Mouse (Mus musculus) liver, postnatal 0 days (tissue): ENCODE measurements around the gene Rpl14. TPM values are rescaled to one million over a fixed set of nuclear protein-coding genes. Genes with fewer than 3 reads are reported as not detected.
A peak's percentile ranks its signal among the peaks of the same experiment; 100 is the strongest.

Experiments used
- ATAC-seq: fragments of 200-750 bp; cut with Nextera tagmentation; 2 replicates; pipeline ENCODE4 v1.8.0; 2017; ENCODE audit warnings: mild to moderate bottlenecking, moderate library complexity
- DNase-seq: peaks from one replicate; pipeline ENCODE4 v3.0.0-alpha.2; 2016
- H3K27ac ChIP-seq: fragments of 300-500 bp; sonication (generic); 2 replicates; pipeline ENCODE4 v1.5.1; 2014; ENCODE audit warnings: antibody characterized with exemption, moderate library complexity, mild to moderate bottlenecking, low read depth
- H3K27me3 ChIP-seq: fragments of 300-500 bp; sonication (generic); 2 replicates; pipeline ENCODE4 v1.6.1; 2014; ENCODE audit warnings: low read length, control low read depth, mixed read lengths; ENCODE audit not compliant: insufficient read depth
- H3K36me3 ChIP-seq: fragments of 300-500 bp; sonication (generic); replicated peaks from 2 replicates; pipeline ENCODE4 v1.6.1; 2014; ENCODE audit warnings: mild to moderate bottlenecking, control low read depth, low read length, moderate library complexity, mixed read lengths; ENCODE audit not compliant: insufficient read depth
- H3K4me1 ChIP-seq: fragments of 300-500 bp; sonication (generic); 2 replicates; pipeline ENCODE4 v1.6.1; 2014; ENCODE audit warnings: antibody characterized with exemption, mild to moderate bottlenecking, control low read depth; ENCODE audit not compliant: insufficient read depth
- H3K4me2 ChIP-seq: fragments of 300-500 bp; sonication (generic); 2 replicates; pipeline ENCODE4 v1.6.1; 2014; ENCODE audit warnings: low read depth, mild to moderate bottlenecking, low read length, moderate library complexity, mixed read lengths
- H3K4me3 ChIP-seq: fragments of 300-500 bp; sonication (generic); 2 replicates; pipeline ENCODE4 v1.5.1; 2014; ENCODE audit warnings: low read depth, low read length
- H3K9ac ChIP-seq: fragments of 300-500 bp; sonication (generic); replicated peaks from 2 replicates; pipeline ENCODE4 v1.6.1; 2014; ENCODE audit warnings: mild to moderate bottlenecking, moderate library complexity
- H3K9me3 ChIP-seq: fragments of 300-500 bp; sonication (generic); 2 replicates; pipeline ENCODE4 v1.6.1; 2016; ENCODE audit warnings: mild to moderate bottlenecking, control low read depth, low read length, mixed read lengths
- CTCF ChIP-seq: sonication (generic); IDR thresholded peaks from 2 replicates; pipeline ENCODE4 v1.5.1; 2016; ENCODE audit warnings: antibody characterized with exemption, low read depth
- EP300 ChIP-seq: IDR thresholded peaks from 2 replicates; pipeline ENCODE4 v1.6.1; 2016; ENCODE audit warnings: antibody characterized with exemption, low read depth, mild to moderate bottlenecking
- WGBS: fragments of 180-500 bp; shearing (Covaris S2); extraction: QIAGEN DNeasy Blood & Tissue Kit; methylation state at CpG from one replicate; pipeline ENCODE4 v1.1.7; 2014; ENCODE audit not compliant: insufficient replicate concordance; 5-methylcytosine and 5-hydroxymethylcytosine counted together
- polyA plus RNA-seq: library from polyadenylated mRNA; unstranded; fragments of >200 nt; fragmentation: Nextera tagmentation; extraction: Ambion mirVana; gene quantifications from 2 replicates; pipeline ENCODE4 v1.2.1, GENCODE M21; 2015

The Rpl14 gene
- polyA plus RNA-seq, 1 experiment from 2014 or later = 422 TPM

DNA sequence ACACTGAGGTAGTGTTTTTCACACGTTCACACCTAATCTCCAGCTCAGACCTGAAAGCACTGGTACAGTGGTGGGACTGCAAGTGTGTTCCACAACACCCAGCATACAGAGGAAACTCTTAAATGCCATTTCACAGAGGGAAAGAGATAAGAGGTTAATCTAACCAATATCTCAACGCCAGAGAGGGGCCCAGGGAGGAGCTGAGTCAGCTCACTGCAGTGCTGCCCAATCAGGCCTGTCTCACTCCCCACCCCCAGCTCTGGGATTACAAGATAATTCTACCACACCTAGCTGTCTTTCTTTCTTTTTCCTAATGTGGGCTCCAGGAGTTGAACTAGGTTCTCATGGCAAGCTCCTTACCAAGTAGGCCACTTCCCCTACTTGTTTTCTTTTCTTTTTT is 2.3 kb upstream of the Rpl14 start:
- ATAC-seq = peak; percentile 34
- peak; percentile 35 for DNase-seq
- no peak overlapping the region for H3K4me3 ChIP-seq
- no peak overlapping the region for H3K9ac ChIP-seq
- H3K4me1 ChIP-seq = peaks cover 16% of the 10 kb centered on the region
- H3K9me3 ChIP-seq = no peaks in the 10 kb centered on the region
- no peak overlapping the region for H3K4me2 ChIP-seq
- H3K27me3 ChIP-seq = no peaks in the 10 kb centered on the region
- TF ChIP-seq EP300 (peak; percentile 93), CTCF (no peak)
- peak overlapping the region; percentile 24; the same call in 1 of the 2 replicates for H3K27ac ChIP-seq
- H3K36me3 ChIP-seq = peaks cover 13% of the 10 kb centered on the region
- 50% methylated on average over 2 of the region's 2 CpGs for WGBS

GRCm38 (mm10) chr9:120569721-120570333 is 1.4 kb upstream of the Rpl14 start:
- Histone ChIP-seq H3K36me3 (peaks cover 20% of the 10 kb centered on the region), H3K9ac (no peak overlapping the region), H3K27ac (no peak overlapping the region), H3K4me2 (no peak overlapping the region), H3K9me3 (no peaks in the 10 kb centered on the region), H3K4me1 (peaks cover 16% of the 10 kb centered on the region), H3K27me3 (no peaks in the 10 kb centered on the region), H3K4me3 (no peak overlapping the region)
- TF ChIP-seq CTCF (peak; percentile 56), EP300 (no peak)
- DNase-seq = peak; percentile 45
- 67% methylated on average over 13 of the region's 13 CpGs for WGBS
- ATAC-seq = no peak

GRCm38 (mm10) chr9:120570334-120570725 is 914 bp upstream of the Rpl14 start:
- no peak for TF ChIP-seq CTCF
- TF ChIP-seq EP300 = no peak
- peak overlapping the region; percentile 79; the same call in 1 of the 2 replicates for H3K4me3 ChIP-seq
- no peak overlapping the region for H3K9ac ChIP-seq
- DNase-seq = no peak
- H3K4me2 ChIP-seq = peak overlapping the region; percentile 94
- 50% methylated on average over 2 of the region's 2 CpGs for WGBS
- H3K27me3 ChIP-seq = no peaks in the 10 kb centered on the region
- H3K9me3 ChIP-seq = no peaks in the 10 kb centered on the region
- H3K4me1 ChIP-seq = peaks cover 16% of the 10 kb centered on the region
- H3K36me3 ChIP-seq = peaks cover 25% of the 10 kb centered on the region
- no peak for ATAC-seq
- peak overlapping the region; percentile 89; the same call in 1 of the 2 replicates for H3K27ac ChIP-seq

- peak overlapping the region; percentile 94 for H3K4me2 ChIP-seq
- peaks cover 16% of the 10 kb centered on the region for H3K4me1 ChIP-seq
- no peaks in the 10 kb centered on the region for H3K27me3 ChIP-seq
- H3K4me3 ChIP-seq = peak overlapping the region; percentile 79
- no peaks in the 10 kb centered on the region for H3K9me3 ChIP-seq
- ATAC-seq (peak; percentile 76), DNase-seq (no peak)
- peak overlapping the region; percentile 73 for H3K27ac ChIP-seq
- peak overlapping the region; percentile 92 for H3K9ac ChIP-seq
- under 1% methylated on average over 53 of the region's 53 CpGs for WGBS
- peaks cover 32% of the 10 kb centered on the region for H3K36me3 ChIP-seq
- TF ChIP-seq CTCF (no peak), EP300 (no peak)
Measured at GRCm38 (mm10) chr9:120571593-120572385, 545 bp downstream of the Rpl14 start.

- H3K4me3 ChIP-seq = no peak overlapping the region
- peaks cover 20% of the 10 kb centered on the region for H3K4me1 ChIP-seq
- H3K36me3 ChIP-seq = peaks cover 32% of the 10 kb centered on the region
- no peak overlapping the region for H3K9ac ChIP-seq
- TF ChIP-seq CTCF (peak; percentile 53), EP300 (no peak)
- no peak overlapping the region for H3K27ac ChIP-seq
- DNase-seq (no peak), ATAC-seq (no peak)
- WGBS = 58% methylated on average over 6 of the region's 6 CpGs
- H3K4me2 ChIP-seq = 0 out of 2 replicates have a peak overlapping the region, but pooled peaks have one; percentile 77
- no peaks in the 10 kb centered on the region for H3K27me3 ChIP-seq
- no peaks in the 10 kb centered on the region for H3K9me3 ChIP-seq
Measured at GRCm38 (mm10) chr9:120575748-120576661, 4.8 kb downstream of the Rpl14 start.
